Mouse (Mus musculus): ENCODE data around the gene Fam83g. TPM values are rescaled to one million over a fixed set of nuclear protein-coding genes. Genes with fewer than 3 reads are reported as not detected.

Fam83g gene
- polyA plus RNA-seq, 1 experiment from 2014 or later = 0.68 TPM

Other genes with a start within 250 kb of the Fam83g start
- 0.35 and 0.42 TPM in 2 replicates for gene Rnf112, start 230.0 kb upstream of the Fam83g start, polyA plus RNA-seq (2015; fragmentation: Nextera tagmentation; extraction: Ambion mirVana)
- gene Mfap4, start 198.7 kb upstream of the Fam83g start, polyA plus RNA-seq (2015; fragmentation: Nextera tagmentation; extraction: Ambion mirVana) = 160 and 252 TPM in 2 replicates
- 23.0 and 33.4 TPM in 2 replicates for gene Mapk7, start 189.7 kb upstream of the Fam83g start, polyA plus RNA-seq (2015; fragmentation: Nextera tagmentation; extraction: Ambion mirVana)
- 11.1 and 15.8 TPM in 2 replicates for gene B9d1, start 178.9 kb upstream of the Fam83g start, polyA plus RNA-seq (2015; fragmentation: Nextera tagmentation; extraction: Ambion mirVana)
- 20.2 and 20.5 TPM in 2 replicates for gene Epn2, start 104.4 kb upstream of the Fam83g start, polyA plus RNA-seq (2015; fragmentation: Nextera tagmentation; extraction: Ambion mirVana)
- gene Grap, start 30.8 kb upstream of the Fam83g start, polyA plus RNA-seq (2015; fragmentation: Nextera tagmentation; extraction: Ambion mirVana) = 9.3 and 13.5 TPM in 2 replicates
- 0.08 TPM in 1 of 2 replicates, not detected in the other for gene Slc5a10, start 36.7 kb downstream of the Fam83g start, polyA plus RNA-seq (2015; fragmentation: Nextera tagmentation; extraction: Ambion mirVana)
- gene Prpsap2, start 78.0 kb downstream of the Fam83g start, polyA plus RNA-seq (2015; fragmentation: Nextera tagmentation; extraction: Ambion mirVana) = 14.2 and 15.8 TPM in 2 replicates
- 10.4 and 13.0 TPM in 2 replicates for gene Ulk2, start 171.0 kb downstream of the Fam83g start, polyA plus RNA-seq (2015; fragmentation: Nextera tagmentation; extraction: Ambion mirVana)
- 12.6 and 13.7 TPM in 2 replicates for gene Akap10, start 246.2 kb downstream of the Fam83g start, polyA plus RNA-seq (2015; fragmentation: Nextera tagmentation; extraction: Ambion mirVana)

Measured in heart, embryonic 15.5 days (tissue).